Mouse (Mus musculus): ENCODE measurements at regions not wholly inside any gene's neighbourhood (a gene's known extent, or its start where the extent isn't known, plus 50 kb on each side); places are given as distances from the start of the nearest gene placed in this dataset.

- TF ChIP-seq CTCF (IDR thresholded peaks at IDR 0.05; ENCODE audit: insufficient read depth, low read depth, low read length): no peak
- no peak for TF ChIP-seq POLR2A (IDR thresholded peaks at IDR 0.05; ENCODE audit: insufficient read depth, low read depth, low read length)
Measured at GRCm38 (mm10) chr2:17917238-17917946, 79.4 kb downstream of the H2al2a start.
